Mouse (Mus musculus): ENCODE measurements at regions not wholly inside any gene's neighbourhood (a gene's known extent, or its start where the extent isn't known, plus 50 kb on each side); places are given as distances from the start of the nearest gene placed in this dataset.
"Not testable (repeated sequence)": the region's sequence is repeated elsewhere in the genome, so short reads cannot be mapped to it uniquely, and the experiment has no call there.

- DNase-seq: no peak
Measured at GRCm38 (mm10) chr14:81685691-81686090, 1701.8 kb downstream of the Olfm4 start.

- not testable (repeated sequence) for DNase-seq
Measured at GRCm38 (mm10) chr14:81692245-81692644, 1708.4 kb downstream of the Olfm4 start.

GRCm38 (mm10) chr14:81716056-81716455, 1732.2 kb downstream of the Olfm4 start:
- peak; percentile 39 for DNase-seq
